26 mouse cellular contexts compared by ENCODE assay signal in the genomic region with DNA sequence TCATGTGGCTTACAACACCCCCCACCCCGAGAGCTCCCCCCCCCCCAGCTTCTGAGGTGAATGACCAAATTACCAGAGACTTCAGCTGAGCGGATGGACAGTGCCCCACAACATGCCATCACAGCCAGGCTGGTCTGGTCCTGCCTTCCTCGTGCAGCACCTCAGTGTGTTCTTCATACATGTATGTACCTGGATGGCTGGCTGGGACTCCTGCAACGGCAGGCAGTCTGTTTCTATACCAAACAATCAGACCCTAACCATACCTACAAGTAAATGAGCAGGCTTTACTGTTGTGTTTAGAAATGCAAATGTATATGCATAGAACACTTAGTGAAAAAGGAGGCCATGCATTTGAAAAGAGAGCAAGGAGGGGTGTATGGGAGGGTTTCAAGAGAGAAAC.
"Had no signal": no experiment of that assay in that cellular context is flagged by ENCODE, and none has a peak within 500 bp of the region (broad histone marks: within the 10 kb centered on the region; RNA-seq: fewer than 3 reads in every experiment).

No protein-coding gene starts in this region.

- H3K9me3 ChIP-seq: heart, embryonic 10.5 days; heart, embryonic 13.5 days; heart, embryonic 15.5 days; hindbrain, embryonic 13.5 days; hindbrain, embryonic 15.5 days; limb, embryonic 10.5 days; limb, embryonic 12.5 days had no signal

- H3K27ac ChIP-seq: gastrocnemius, adult 2 months; heart, embryonic 10.5 days; heart, embryonic 13.5 days; heart, embryonic 15.5 days; hindbrain, embryonic 13.5 days; hindbrain, embryonic 15.5 days; hindbrain, postnatal 0 days; layer of hippocampus, adult 2 months; left cerebral cortex, adult 2 months; limb, embryonic 10.5 days; limb, embryonic 12.5 days; liver, embryonic 14.5 days had no signal

- H3K27me3 ChIP-seq: heart, embryonic 13.5 days; heart, embryonic 15.5 days; hindbrain, embryonic 13.5 days; hindbrain, embryonic 15.5 days; limb, embryonic 12.5 days had no signal

- H3K4me1 ChIP-seq: heart, embryonic 10.5 days; heart, embryonic 13.5 days; heart, embryonic 15.5 days; hindbrain, embryonic 15.5 days had no signal

- ATAC-seq: hindbrain, postnatal 0 days; intestine, embryonic 16.5 days had no signal

- H3K9ac ChIP-seq: heart, embryonic 13.5 days; heart, embryonic 15.5 days; hindbrain, embryonic 13.5 days; hindbrain, embryonic 15.5 days; limb, embryonic 12.5 days; liver, embryonic 14.5 days had no signal

- H3K4me2 ChIP-seq: heart, embryonic 13.5 days; heart, embryonic 15.5 days; hindbrain, embryonic 13.5 days; hindbrain, embryonic 15.5 days; limb, embryonic 12.5 days; liver, embryonic 11.5 days had no signal

- H3K36me3 ChIP-seq: heart, embryonic 10.5 days; heart, embryonic 13.5 days; heart, embryonic 15.5 days; hindbrain, embryonic 13.5 days; hindbrain, embryonic 15.5 days; limb, embryonic 10.5 days; limb, embryonic 12.5 days had no signal

- DNase-seq: gastrocnemius, adult 2 months; gastrocnemius, postnatal 14 days; gastrocnemius, postnatal 36 days; heart, adult 18-20 months; heart, postnatal 14 days; heart, postnatal 36 days; kidney, adult 11 months; kidney, adult 2 months; kidney, adult 9 months; kidney, postnatal 10 days; kidney, postnatal 25 days; kidney, postnatal 4 days; liver had no signal

- H3K4me3 ChIP-seq: gastrocnemius, adult 2 months; heart, embryonic 10.5 days; heart, embryonic 13.5 days; heart, embryonic 15.5 days; hindbrain, embryonic 13.5 days; hindbrain, embryonic 15.5 days; layer of hippocampus, adult 2 months; left cerebral cortex, adult 2 months; limb, embryonic 10.5 days; limb, embryonic 12.5 days had no signal
